Mouse (Mus musculus) activated CD4-positive, CD25-positive, alpha-beta regulatory T cell, adult 9 weeks (primary cell): ENCODE data around the gene Gm6583. TPM values are rescaled to one million over a fixed set of nuclear protein-coding genes. Genes with fewer than 3 reads are reported as not detected.

ENCODE experiments used
- polyA plus RNA-seq: library from polyadenylated mRNA; unstranded; fragments of 100-300 nt; shearing (Covaris generic); gene quantifications from one replicate; pipeline ENCODE4 v1.2.1, GENCODE M21; 2017

Gm6583 gene
- polyA plus RNA-seq = 0.32 TPM

GRCm38 (mm10) chr5:112355910-112356309 is at the start of gene Gm6583:
Gene Gm6583 (minus strand): TSS chr5:112356033.

GRCm38 (mm10) chr5:112394779-112395443 is 39.1 kb upstream of the Gm6583 start, which contains the start of gene Asphd2:
Gene Asphd2 (minus strand): TSS chr5:112394866.

GRCm38 (mm10) chr5:112342463-112343204 is 13.2 kb downstream of the Gm6583 start, which contains the start of the genes Srrd and Hps4:
Gene Srrd (minus strand): TSS chr5:112343040.
Gene Hps4 (plus strand): TSS chr5:112343083.

GRCm38 (mm10) chr5:112325546-112326445 is 30.0 kb downstream of the Gm6583 start, which contains the start of gene Tfip11:
Gene Tfip11 (plus strand): TSS chr5:112326358.

Other genes with a start within 250 kb of the Gm6583 start
- 0.64 TPM for gene Cryba4, start 103.5 kb downstream of the Gm6583 start, polyA plus RNA-seq
- gene Crybb1, start 100.2 kb downstream of the Gm6583 start, polyA plus RNA-seq = not detected
- gene Tpst2, start 79.3 kb downstream of the Gm6583 start, polyA plus RNA-seq = 162 TPM
- 44.1 TPM for gene Tfip11, start 29.7 kb downstream of the Gm6583 start, polyA plus RNA-seq
- gene Srrd, start 13.0 kb downstream of the Gm6583 start, polyA plus RNA-seq = 5.7 TPM
- 25.9 TPM for gene Hps4, start 12.9 kb downstream of the Gm6583 start, polyA plus RNA-seq
- gene Asphd2, start 38.8 kb upstream of the Gm6583 start, polyA plus RNA-seq = 0.22 TPM
- gene Gm6588, start 93.4 kb upstream of the Gm6583 start, polyA plus RNA-seq = not detected
- gene Sez6l, start 221.2 kb upstream of the Gm6583 start, polyA plus RNA-seq = not detected